Mouse (Mus musculus) urinary bladder, postnatal 14 days (tissue): ENCODE measurements around the gene Pmm2.

Source experiments
- DNase-seq: peaks from one replicate; pipeline ENCODE4 v3.0.0; 2021; ENCODE audit warnings: low spot score

Pmm2 gene

GRCm38 (mm10) chr16:8637217-8638051, at the start of gene Pmm2, which contains the start of gene Tmem186:
Pmm2 (plus strand) TSS chr16:8637674.
Tmem186 (minus strand) TSS chr16:8637712.
- peak; percentile 83 for DNase-seq

DNA sequence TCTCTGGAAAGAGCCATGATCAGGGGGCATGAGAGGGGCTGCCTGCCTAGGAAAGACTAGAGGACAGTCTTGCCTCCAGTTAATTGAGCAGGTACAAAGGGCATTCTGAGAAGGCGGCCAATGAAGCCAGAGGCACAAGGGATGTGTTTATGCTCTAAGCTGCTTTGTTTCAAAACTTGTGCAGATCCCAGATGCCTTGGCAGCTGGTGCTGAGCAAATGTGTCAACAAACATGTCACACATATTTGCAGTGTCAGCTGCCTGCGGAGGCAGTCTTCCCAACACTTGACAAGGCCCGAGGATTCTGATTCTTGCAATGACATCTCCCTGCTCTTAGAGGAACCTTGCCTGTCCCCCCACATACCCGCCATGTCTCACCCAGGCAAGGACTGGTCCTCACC, 42.1 kb upstream of the Pmm2 start:
- no peak for DNase-seq

GRCm38 (mm10) chr16:8596336-8596735, 41.1 kb upstream of the Pmm2 start:
- no peak for DNase-seq

DNA sequence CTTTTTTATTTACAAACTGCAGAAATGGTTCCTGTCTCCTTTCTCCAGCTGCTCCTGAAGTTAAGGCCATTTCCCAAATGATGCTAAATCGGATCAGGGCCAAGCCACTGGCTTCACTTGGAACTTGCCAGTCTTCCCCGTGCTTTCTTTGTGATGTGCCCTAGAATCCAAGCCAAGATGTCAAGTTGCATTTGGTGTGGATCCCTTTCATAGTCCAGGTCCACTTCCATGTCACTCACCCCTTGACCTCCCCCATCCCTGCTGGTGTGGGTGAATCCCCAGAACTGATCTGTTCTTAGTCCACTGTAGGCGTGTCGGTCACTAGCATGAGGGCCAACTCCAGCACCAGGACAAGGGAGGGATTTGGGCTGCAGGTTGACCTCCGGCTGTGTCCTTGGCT, 40.0 kb upstream of the Pmm2 start:
- DNase-seq, result no peak

GRCm38 (mm10) chr16:8603789-8604188, 33.7 kb upstream of the Pmm2 start:
- DNase-seq, result no peak

GRCm38 (mm10) chr16:8610397-8610796, 27.1 kb upstream of the Pmm2 start:
- DNase-seq, result no peak

GRCm38 (mm10) chr16:8612214-8613005, 25.1 kb upstream of the Pmm2 start:
- no peak for DNase-seq

- no peak for DNase-seq
These were observed 24.4 kb upstream of the Pmm2 start for GRCm38 (mm10) chr16:8613039-8613438.

DNA sequence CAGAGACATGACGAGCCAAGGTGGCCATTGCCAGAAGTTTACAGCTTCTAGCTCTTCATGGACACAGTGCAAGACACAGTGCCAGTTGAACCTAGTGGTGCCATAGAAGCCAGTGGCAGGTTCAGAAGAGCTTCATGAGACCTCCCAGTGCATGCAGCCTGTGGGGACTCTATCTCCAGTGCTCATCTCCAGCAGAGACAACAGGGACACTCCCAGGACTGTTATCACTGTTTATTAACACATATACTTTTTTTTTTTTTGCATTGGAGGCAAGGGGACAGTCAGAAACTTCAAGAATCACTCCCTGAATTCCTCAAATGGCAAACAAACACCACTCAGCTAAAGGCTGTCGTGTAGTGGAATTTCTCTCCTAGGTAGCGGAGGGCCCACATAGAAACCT, 24.0 kb upstream of the Pmm2 start:
- DNase-seq, result no peak

DNA sequence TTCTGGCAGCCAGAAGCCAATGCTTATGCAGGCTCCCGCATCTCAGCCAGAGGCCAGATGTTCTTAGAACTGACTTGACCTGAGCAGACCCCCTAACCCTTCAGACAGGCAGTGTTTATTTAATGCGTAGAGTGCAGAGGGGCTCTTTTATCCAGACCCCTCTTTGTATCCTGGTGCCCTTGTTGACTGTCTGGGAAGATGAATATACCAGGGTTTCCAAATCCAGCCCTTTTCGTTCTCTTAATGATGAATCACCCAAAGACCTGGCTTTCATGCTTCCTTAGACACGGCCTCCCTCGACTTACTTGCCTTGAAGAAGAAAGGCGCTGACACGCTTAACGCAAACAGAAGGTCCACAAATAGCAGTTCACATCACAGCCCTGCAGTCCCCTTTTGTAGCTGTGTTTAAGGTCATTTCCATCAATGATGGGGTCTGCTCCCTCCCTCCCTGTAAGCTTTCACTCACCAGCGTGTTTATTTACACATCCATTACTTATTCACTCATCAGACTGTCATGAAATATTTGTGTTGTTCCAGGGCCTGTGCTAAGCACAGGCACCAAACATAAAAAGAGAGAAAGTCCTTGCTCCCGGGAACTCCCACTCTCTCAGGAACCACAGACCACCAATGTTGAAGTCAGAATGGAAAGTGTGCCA, 17.7 kb upstream of the Pmm2 start:
- DNase-seq, result no peak

- no peak for DNase-seq
These were observed 17.0 kb upstream of the Pmm2 start for GRCm38 (mm10) chr16:8620315-8621115.

- no peak for DNase-seq
These were observed 7.1 kb upstream of the Pmm2 start for GRCm38 (mm10) chr16:8630419-8630818.

GRCm38 (mm10) chr16:8631428-8631827, 6.0 kb upstream of the Pmm2 start:
- no peak for DNase-seq

DNA sequence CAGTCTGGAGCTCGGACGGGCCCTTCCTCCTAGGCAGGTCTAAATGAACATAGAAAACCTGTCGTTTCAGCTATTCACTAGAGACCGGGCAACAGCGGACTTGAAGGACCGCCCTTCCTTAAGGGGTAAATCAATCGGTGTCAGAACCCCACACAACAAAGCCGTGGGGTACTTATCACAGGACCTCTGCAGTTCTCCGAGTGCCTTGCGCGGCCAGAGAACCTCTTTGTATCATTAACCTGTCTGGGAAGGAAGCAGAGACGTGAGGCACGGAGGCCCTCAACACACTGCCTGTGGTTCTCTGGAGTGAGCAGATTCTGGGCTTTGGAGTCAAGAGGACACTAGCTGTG, 632 bp upstream of the Pmm2 start:
- no peak for DNase-seq

GRCm38 (mm10) chr16:8638131-8638530, 657 bp downstream of the Pmm2 start:
- no peak for DNase-seq

DNA sequence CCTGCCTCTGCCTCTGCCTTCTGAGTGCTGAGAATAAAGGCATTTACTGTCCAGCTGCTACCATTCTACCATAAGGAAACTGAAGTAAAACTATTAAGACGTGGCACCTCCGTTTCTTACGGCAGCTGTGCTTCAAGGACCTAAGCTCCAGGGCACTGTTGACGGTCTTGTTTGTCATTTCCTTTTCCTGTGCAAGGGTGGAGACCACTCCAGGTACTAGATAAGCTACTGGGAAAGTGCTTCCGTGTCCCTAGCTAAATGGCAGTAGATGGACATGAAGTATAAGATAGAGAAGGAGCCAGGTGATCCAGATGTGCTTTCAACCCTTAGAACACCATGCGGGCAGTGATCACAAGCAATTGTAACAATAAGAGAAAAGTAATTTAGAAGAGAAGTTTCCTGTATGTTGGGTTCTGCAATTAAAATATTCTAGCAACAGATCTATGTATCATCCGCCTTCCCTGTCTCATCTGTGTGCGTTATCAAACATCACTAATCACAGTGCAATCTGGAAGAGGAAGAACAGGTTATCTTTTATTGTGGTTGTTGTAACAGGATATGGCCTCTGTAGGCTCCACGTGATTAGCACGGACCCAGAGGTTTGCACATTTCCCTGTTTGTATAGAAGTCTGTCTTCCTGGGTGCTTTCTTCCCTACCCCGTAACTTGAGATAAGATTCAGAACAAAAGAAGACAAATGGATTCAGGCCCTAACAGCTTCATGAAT, 2.2 kb downstream of the Pmm2 start:
- DNase-seq, result no peak

- DNase-seq, result peak; percentile 36
These were observed 6.4 kb downstream of the Pmm2 start for GRCm38 (mm10) chr16:8643855-8644254.

- DNase-seq, result no peak
These were observed 8.1 kb downstream of the Pmm2 start for GRCm38 (mm10) chr16:8645546-8645945.

GRCm38 (mm10) chr16:8650007-8650406, 12.5 kb downstream of the Pmm2 start:
- no peak for DNase-seq

GRCm38 (mm10) chr16:8655108-8655507, 17.6 kb downstream of the Pmm2 start:
- DNase-seq, result no peak

DNA sequence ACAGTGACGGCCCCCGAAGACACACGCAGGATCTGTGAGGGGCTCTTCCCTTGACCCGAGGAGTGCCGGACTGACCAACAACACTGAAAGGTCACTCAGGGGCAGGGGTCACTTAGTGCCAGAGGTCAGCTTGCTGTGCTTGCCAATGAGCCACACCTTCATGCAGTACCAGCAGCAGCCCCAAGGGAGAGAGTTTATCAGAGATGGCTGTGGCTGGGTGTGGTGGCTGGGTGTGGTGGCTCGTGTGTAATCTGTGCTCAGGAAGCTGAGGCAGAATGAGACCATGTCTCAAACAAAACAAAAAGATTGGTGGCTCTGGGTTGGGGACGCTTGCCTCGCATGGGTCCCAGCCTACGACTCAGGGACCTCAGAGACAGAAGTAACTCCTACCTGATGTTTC, 18.1 kb downstream of the Pmm2 start:
- DNase-seq, result no peak
